In genomic region chr14:71092626-71093326, GRCm38 (mm10) we compare ENCODE assay signal across 8 mouse cellular contexts.
DNase-seq lines count a peak whose midpoint lies in the region; ATAC-seq lines count a peak whose summit lies in the region.
"Had no signal": no experiment of that assay in that cellular context is flagged by ENCODE, and none has a peak within 500 bp of the region (broad histone marks: within the 10 kb centered on the region; RNA-seq: fewer than 3 reads in every experiment).

No protein-coding gene starts in this region.

- H3K4me1 ChIP-seq in forebrain, embryonic 16.5 days (replicated peaks; ENCODE audit: control insufficient read depth, insufficient read depth, low read length), result no peaks in the 10 kb centered on the region

- H3K9me3 ChIP-seq in forebrain, embryonic 16.5 days (ENCODE audit: control insufficient read depth, low read length), result peaks cover 3% of the 10 kb centered on the region; the same call in 1 of the 2 replicates

- H3K27me3 ChIP-seq in forebrain, embryonic 16.5 days (replicated peaks; ENCODE audit: control insufficient read depth, insufficient read depth, low read length), result no peaks in the 10 kb centered on the region

- no peak overlapping the region for H3K9ac ChIP-seq in forebrain, embryonic 16.5 days (replicated peaks; ENCODE audit: low read depth, low read length)
- H3K9ac ChIP-seq: liver, embryonic 14.5 days had no signal

- no peaks in the 10 kb centered on the region for H3K36me3 ChIP-seq in forebrain, embryonic 16.5 days (ENCODE audit: control insufficient read depth, insufficient read depth)

- peak; percentile 4 for DNase-seq in ovary, adult 18-20 months (ENCODE audit: low spot score)
- DNase-seq in ovary, postnatal 10 days (ENCODE audit: low spot score), result no peak
- peak; percentile 84 to 90 for DNase-seq in cerebellum, postnatal 10 days
- DNase-seq in heart, postnatal 4 days, result peak; percentile 31
- peak; percentile 13 to 36 for DNase-seq in right cerebral cortex, adult 2 months (ENCODE audit: low spot score in 2 of 2)
- no peak for DNase-seq in thymus, adult 18-20 months

- no peak overlapping the region for H3K4me3 ChIP-seq in forebrain, embryonic 16.5 days (replicated peaks; ENCODE audit: low read length)

- no peak overlapping the region for H3K27ac ChIP-seq in forebrain, embryonic 16.5 days (ENCODE audit: low read length)
- H3K27ac ChIP-seq: liver, embryonic 14.5 days had no signal

- ATAC-seq in forebrain, embryonic 16.5 days, result no peak

- no peak overlapping the region for H3K4me2 ChIP-seq in forebrain, embryonic 16.5 days (ENCODE audit: low read length)

- 75% methylated on average over 8 of the region's 8 CpGs for WGBS in forebrain, embryonic 16.5 days

Comparison
In these comparisons a context has a peak if more than half of its experiments do, and no peak if none do; other contexts are left out.
1. DNase-seq: peak in ovary, adult 18-20 months (single experiment), cerebellum, postnatal 10 days (2 of 2), heart, postnatal 4 days (single experiment) and right cerebral cortex, adult 2 months (2 of 2); none in ovary, postnatal 10 days (single experiment) and thymus, adult 18-20 months (0 of 2).